Mouse (Mus musculus): ENCODE data around the gene Sema6d.

- TF ChIP-seq TAL1 (IDR thresholded peaks at IDR 0.05; ENCODE audit: low read length) = no peak
- no peak for TF ChIP-seq GATA1 (IDR thresholded peaks at IDR 0.05; ENCODE audit: low read length)
These were observed 509.2 kb downstream of the Sema6d start for GRCm38 (mm10) chr2:124599014-124599413.

Data from erythroblast, embryonic 14.5 days (primary cell).